Mouse (Mus musculus): ENCODE measurements around the gene Psap.

DNA sequence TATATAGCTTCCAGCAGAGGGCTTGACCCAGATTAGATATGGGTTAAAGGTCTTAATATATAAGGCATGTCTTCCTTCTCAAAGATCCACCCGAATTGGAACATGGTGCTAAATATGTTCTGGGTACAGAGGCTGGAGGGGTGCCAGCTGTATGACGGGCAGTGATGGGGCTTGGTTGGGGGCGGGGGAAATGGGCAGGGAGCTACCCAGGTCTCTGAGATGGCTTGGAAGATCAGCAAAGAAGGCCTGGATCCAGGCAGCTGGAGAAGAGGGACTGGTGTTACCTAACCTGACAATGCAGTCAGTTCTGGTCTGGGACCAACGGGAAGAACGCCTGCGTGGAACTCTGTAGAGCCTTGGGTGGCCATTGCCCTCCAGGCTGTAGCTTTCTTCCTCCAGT lies 48.3 kb upstream of the Psap start:
- no peak for TF ChIP-seq POLR2A (IDR thresholded peaks at IDR 0.05; ENCODE audit: insufficient read depth, low read depth, low read length)
- no peak for TF ChIP-seq CTCF (IDR thresholded peaks at IDR 0.05; ENCODE audit: insufficient read depth, low read depth, low read length)
